Mouse (Mus musculus) MEL (cell line): ENCODE data around the gene Mea1.

Experiments
- CTCF ChIP-seq, 3 experiments: IDR thresholded peaks in 2 of 3; conservative IDR thresholded peaks in 1 of 3; 2 replicates each; pipeline ENCODE4 v1.5.1; 2011 to 2012; ENCODE audit warnings: low read length in 3 of 3, low read depth in 2 of 3, mild to moderate bottlenecking in 2 of 3, improper control_type of control experiment in 1 of 3, inconsistent platforms in 1 of 3, mixed read lengths in 1 of 3, moderate library complexity in 1 of 3; ENCODE audit not compliant: control insufficient read depth in 1 of 3, insufficient read depth in 1 of 3, poor library complexity in 1 of 3, severe bottlenecking in 1 of 3
- GABPA ChIP-seq: IDR thresholded peaks from 2 replicates; pipeline ENCODE4 v1.6.1; 2012; ENCODE audit warnings: low read depth, mild to moderate bottlenecking, inconsistent platforms, low read length, improper control_type of control experiment, moderate library complexity
- GATA1 ChIP-seq: IDR thresholded peaks from 2 replicates; pipeline ENCODE4 v1.6.1; 2011; ENCODE audit warnings: low read depth, low read length, improper control_type of control experiment
- JUND ChIP-seq: IDR thresholded peaks from 2 replicates; pipeline ENCODE4 v1.6.1; 2011; ENCODE audit warnings: low read depth, mild to moderate bottlenecking, improper control_type of control experiment, low read length
- KAT2A ChIP-seq: conservative IDR thresholded peaks from 2 replicates; pipeline ENCODE4 v1.6.1; 2012; ENCODE audit warnings: low read depth, low read length, improper control_type of control experiment, inconsistent platforms
- POLR2A ChIP-seq, 2 experiments: IDR thresholded peaks; 2 replicates each; pipeline ENCODE4 v1.6.1; 2011 to 2012; ENCODE audit warnings: low read length in 2 of 2, mild to moderate bottlenecking in 2 of 2, control low read depth in 1 of 2, improper control_type of control experiment in 1 of 2, low read depth in 1 of 2, moderate library complexity in 1 of 2; ENCODE audit not compliant: control insufficient read depth in 1 of 2, insufficient read depth in 1 of 2, poor library complexity in 1 of 2
- POLR2AphosphoS5 ChIP-seq: IDR thresholded peaks from 2 replicates; pipeline ENCODE4 v1.6.1; 2012; ENCODE audit warnings: low read depth, borderline replicate concordance, mild to moderate bottlenecking, inconsistent platforms, low read length, moderate library complexity, mixed read lengths
- UBTF ChIP-seq: IDR thresholded peaks from 2 replicates; pipeline ENCODE4 v1.6.1; 2012; ENCODE audit warnings: low read depth, mild to moderate bottlenecking, inconsistent platforms, low read length, improper control_type of control experiment, moderate library complexity, borderline replicate concordance; ENCODE audit not compliant: insufficient read depth
- USF1 ChIP-seq: IDR thresholded peaks from 2 replicates; pipeline ENCODE4 v1.6.1; 2014; ENCODE audit warnings: low read depth, mild to moderate bottlenecking, inconsistent platforms, low read length, improper control_type of control experiment, moderate library complexity
- ZNF384 ChIP-seq: IDR thresholded peaks from 2 replicates; pipeline ENCODE4 v1.6.1; 2012; ENCODE audit warnings: low read depth, mild to moderate bottlenecking, inconsistent platforms, low read length, improper control_type of control experiment

DNA sequence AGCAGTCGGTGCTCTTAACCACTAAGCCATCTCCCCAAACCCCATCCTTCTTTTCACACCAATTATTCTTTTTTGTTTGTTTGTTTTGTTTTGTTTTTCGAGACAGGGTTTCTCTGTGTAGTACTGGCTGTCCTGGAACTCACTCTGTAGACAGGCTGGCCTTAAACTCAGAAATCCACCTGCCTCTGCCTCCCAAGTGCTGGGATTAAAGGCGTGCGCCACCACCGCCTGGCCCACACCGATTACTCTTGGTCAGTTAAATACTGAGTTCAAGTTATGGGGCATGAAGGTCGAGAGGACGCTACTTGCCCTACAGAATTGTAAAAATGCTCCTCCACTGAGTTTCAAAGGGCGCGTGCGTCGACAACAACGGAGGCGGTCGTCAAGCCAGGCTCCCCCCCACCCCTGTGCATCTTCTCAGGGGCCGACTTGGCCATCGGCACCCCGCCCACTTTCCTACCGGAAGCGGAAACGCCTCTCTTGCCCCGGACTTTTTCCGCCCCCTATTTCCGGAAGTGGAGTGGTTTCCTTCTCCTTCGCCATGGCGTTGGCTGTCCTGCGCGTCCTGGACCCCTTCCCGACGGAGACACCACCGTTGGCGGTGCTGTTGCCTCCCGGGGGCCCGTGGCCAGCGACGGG, 32.5 kb downstream of the Mea1 start, which contains the start of gene Pex6:
- TF ChIP-seq GABPA (0 out of 2 replicates have a peak, but pooled peaks have one; percentile 8), ZNF384 (no peak), CTCF (IDR thresholded peaks at IDR 0.05 in 2 of 3, conservative IDR thresholded peaks at IDR 0.05 in 1 of 3; ENCODE audit: control insufficient read depth in 1 of 3, insufficient read depth in 1 of 3, low read depth in 2 of 3, low read length in 3 of 3, poor library complexity in 1 of 3, severe bottlenecking in 1 of 3) (no peak), KAT2A (peak; percentile 65; the same call in 1 of the 2 replicates), JUND (no peak), GATA1 (no peak), POLR2AphosphoS5 (no peak), UBTF (no peak), POLR2A (IDR thresholded peaks at IDR 0.05; ENCODE audit: control insufficient read depth in 1 of 2, insufficient read depth in 1 of 2, low read depth in 1 of 2, low read length in 2 of 2, poor library complexity in 1 of 2) (peak in 1 of 2 experiments; percentile 87; a peak in 2 of 4 replicates), USF1 (no peak)
